Mouse (Mus musculus) limb, embryonic 14.5 days (tissue): Measurements from ENCODE around the gene Ccnc. TPM values are rescaled to one million over a fixed set of nuclear protein-coding genes. Genes with fewer than 3 reads are reported as not detected.

Experiments used
- ATAC-seq: fragments of 200-750 bp; cut with Nextera tagmentation; 2 replicates; pipeline ENCODE4 v1.8.0; 2017; ENCODE audit warnings: low read depth, moderate number of reproducible peaks, moderate TSS enrichment; ENCODE audit not compliant: low FRiP score
- DNase-seq: peaks from one replicate; pipeline ENCODE4 v3.0.0-alpha.2; 2015; ENCODE audit warnings: low spot score
- H3K27ac ChIP-seq: fragments of 300-500 bp; sonication (generic); replicated peaks from 2 replicates; pipeline ENCODE4 v1.5.1; 2014; ENCODE audit warnings: low read depth, mild to moderate bottlenecking, low read length, moderate library complexity, mixed read lengths
- H3K27me3 ChIP-seq: fragments of 300-500 bp; sonication (generic); 2 replicates; pipeline ENCODE4 v1.6.1; 2014; ENCODE audit warnings: low read length, mixed read lengths; ENCODE audit not compliant: control insufficient read depth, insufficient read depth
- H3K36me3 ChIP-seq: fragments of 300-500 bp; sonication (generic); 2 replicates; pipeline ENCODE4 v1.6.1; 2014; ENCODE audit warnings: mild to moderate bottlenecking, low read length, moderate library complexity, mixed read lengths; ENCODE audit not compliant: control insufficient read depth, insufficient read depth
- H3K4me1 ChIP-seq: fragments of 300-500 bp; sonication (generic); 2 replicates; pipeline ENCODE4 v1.6.1; 2014; ENCODE audit warnings: antibody characterized with exemption, low read length, mixed read lengths; ENCODE audit not compliant: control insufficient read depth, insufficient read depth
- H3K4me2 ChIP-seq: fragments of 300-500 bp; sonication (generic); replicated peaks from 2 replicates; pipeline ENCODE4 v1.6.1; 2014; ENCODE audit warnings: low read depth, mild to moderate bottlenecking, low read length, moderate library complexity; ENCODE audit not compliant: severe bottlenecking
- H3K4me3 ChIP-seq: fragments of 300-500 bp; sonication (generic); replicated peaks from 2 replicates; pipeline ENCODE4 v1.5.1; 2014; ENCODE audit warnings: low read length
- H3K9ac ChIP-seq: fragments of 300-500 bp; sonication (generic); 2 replicates; pipeline ENCODE4 v1.6.1; 2014; ENCODE audit warnings: mild to moderate bottlenecking, low read depth, low read length, moderate library complexity; ENCODE audit not compliant: severe bottlenecking
- H3K9me3 ChIP-seq: fragments of 300-500 bp; sonication (generic); 2 replicates; pipeline ENCODE4 v1.6.1; 2016; ENCODE audit warnings: low read length; ENCODE audit not compliant: control insufficient read depth
- POLR2A ChIP-seq: fragments of 200-500 bp; IDR thresholded peaks from 2 replicates; pipeline ENCODE4 v1.8.0; 2012; ENCODE audit warnings: inconsistent platforms, mild to moderate bottlenecking, moderate library complexity, borderline replicate concordance; ENCODE audit not compliant: insufficient read depth, insufficient read length; ENCODE audit errors: extremely low read depth
- WGBS: fragments of 180-500 bp; shearing (Covaris S2); extraction: QIAGEN DNeasy Blood & Tissue Kit; methylation state at CpG from one replicate; pipeline ENCODE4 v1.1.7; 2014; 5-methylcytosine and 5-hydroxymethylcytosine counted together
- polyA plus RNA-seq, 2 experiments: library from polyadenylated mRNA; depleted of rRNA in 1 of 2; stranded (reverse) in 1 of 2; unstranded in 1 of 2; fragments of >200 nt; fragmentation: Nextera tagmentation in 1 of 2; extraction: Ambion mirVana in 1 of 2; gene quantifications; 2 replicates each; pipeline versions ENCODE4 v1.2.1 to v1.2.3; 2012 to 2014

The Ccnc gene
- polyA plus RNA-seq, 2 experiments, result 17.1 to 34.7 TPM

DNA sequence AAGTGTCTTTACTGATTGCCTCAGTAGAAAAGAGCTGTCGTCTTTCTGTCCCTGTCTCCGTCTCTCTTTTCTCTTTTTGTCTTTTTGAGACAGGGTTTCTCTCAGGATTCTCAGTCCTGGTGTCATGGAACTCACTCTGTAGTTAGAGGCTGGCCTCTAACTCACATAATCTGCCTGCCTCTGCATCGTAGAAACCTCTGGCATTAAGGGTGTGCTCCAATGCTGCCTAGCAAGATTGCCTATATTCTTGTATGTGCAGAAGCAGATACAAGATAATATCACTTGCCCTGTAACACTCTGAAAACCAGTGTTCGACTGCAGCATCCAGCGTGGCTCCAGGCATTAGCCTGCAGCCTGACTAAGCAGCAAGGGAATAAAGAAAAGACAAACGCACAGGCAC, 61.4 kb downstream of the Ccnc start:
- Histone ChIP-seq H3K27me3 (no peaks in the 10 kb centered on the region), H3K36me3 (peaks cover 58% of the 10 kb centered on the region)

DNA sequence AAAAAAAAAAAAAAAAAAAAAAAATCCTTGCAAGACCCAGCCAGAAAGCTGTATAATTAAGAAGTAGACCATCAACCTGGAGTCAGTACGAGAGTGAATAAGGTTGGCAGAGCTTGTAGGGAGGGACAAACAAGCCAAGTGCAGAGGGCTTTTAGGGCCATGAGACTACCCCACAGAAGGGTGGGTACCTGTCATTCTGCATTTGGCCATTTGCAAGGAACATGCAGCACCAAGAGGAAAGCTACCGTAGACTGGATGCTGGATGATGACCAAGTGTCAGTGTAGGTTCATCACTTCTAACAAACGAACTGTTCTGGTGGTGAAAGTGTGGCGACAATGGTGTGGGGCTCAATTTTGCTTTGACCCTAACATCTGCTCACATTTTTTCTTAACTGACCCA, 62.3 kb downstream of the Ccnc start:
- Histone ChIP-seq H3K9me3 (no peaks in the 10 kb centered on the region), H3K9ac (no peak overlapping the region), H3K27ac (no peak overlapping the region), H3K4me2 (no peak overlapping the region), H3K4me3 (no peak overlapping the region), H3K27me3 (no peaks in the 10 kb centered on the region), H3K36me3 (peaks cover 49% of the 10 kb centered on the region), H3K4me1 (no peaks in the 10 kb centered on the region)
- no peak for TF ChIP-seq POLR2A
- 93% methylated on average over 4 of the region's 4 CpGs for WGBS
- DNase-seq (no peak), ATAC-seq (no peak)

More for the DNA sequence above, 61.4 kb downstream of the Ccnc start:
- H3K4me2 ChIP-seq, result no peak overlapping the region
- H3K4me1 ChIP-seq, result no peaks in the 10 kb centered on the region
- ATAC-seq (no peak), DNase-seq (no peak)
- TF ChIP-seq POLR2A, result no peak
- no peak overlapping the region for H3K4me3 ChIP-seq
- no peak overlapping the region for H3K9ac ChIP-seq
- WGBS, result 92% methylated on average over 6 of the region's 6 CpGs
- no peak overlapping the region for H3K27ac ChIP-seq
- H3K9me3 ChIP-seq, result no peaks in the 10 kb centered on the region

DNA sequence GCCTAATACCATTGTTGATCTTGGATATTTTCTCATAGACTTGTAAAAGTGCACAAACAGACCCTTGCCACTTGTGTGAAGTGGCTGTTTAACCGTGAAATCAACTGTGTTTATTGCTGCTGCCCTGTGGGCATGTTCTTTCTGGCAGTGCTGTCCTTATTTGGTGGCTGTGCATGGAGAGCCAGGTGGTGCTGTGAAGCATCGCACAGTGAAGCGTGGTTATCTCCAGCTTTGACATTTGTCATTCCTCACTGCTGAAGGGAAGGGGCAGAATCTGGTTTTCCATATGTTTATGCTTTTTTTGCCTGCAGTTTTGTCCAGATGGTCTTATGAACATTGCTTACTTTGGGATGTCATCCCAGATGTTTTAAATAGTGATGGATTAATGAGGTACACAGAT, 66.1 kb downstream of the Ccnc start:
- Histone ChIP-seq H3K27me3 (no peaks in the 10 kb centered on the region), H3K36me3 (peaks cover 41% of the 10 kb centered on the region), H3K9me3 (no peaks in the 10 kb centered on the region), H3K9ac (no peak overlapping the region), H3K4me3 (no peak overlapping the region), H3K4me1 (no peaks in the 10 kb centered on the region), H3K27ac (no peak overlapping the region), H3K4me2 (no peak overlapping the region)
- no peak for TF ChIP-seq POLR2A
- ATAC-seq (no peak), DNase-seq (no peak)
- 50% methylated on average over 3 of the region's 3 CpGs for WGBS

DNA sequence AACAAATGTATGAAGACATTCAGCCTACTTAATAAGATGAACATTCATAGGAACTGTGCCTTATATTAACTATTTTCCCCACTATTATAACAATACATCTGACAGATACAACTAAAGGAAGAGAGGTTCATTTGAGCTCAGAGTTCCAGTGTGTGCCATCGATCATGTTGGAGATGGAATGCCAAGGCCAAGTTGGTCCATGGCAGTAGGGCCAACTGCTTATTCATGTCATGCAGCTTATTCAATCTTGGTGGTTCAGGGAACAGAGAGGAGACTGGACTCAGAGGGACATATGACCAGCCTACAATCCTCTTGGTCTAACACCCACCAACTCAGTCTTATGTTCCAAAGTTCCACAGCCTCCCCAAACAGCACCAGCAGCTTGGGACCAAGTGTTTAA, 73.5 kb downstream of the Ccnc start:
- Histone ChIP-seq H3K4me3 (no peak overlapping the region), H3K4me1 (no peaks in the 10 kb centered on the region), H3K4me2 (no peak overlapping the region), H3K9ac (no peak overlapping the region), H3K27ac (no peak overlapping the region), H3K27me3 (no peaks in the 10 kb centered on the region), H3K9me3 (no peaks in the 10 kb centered on the region), H3K36me3 (peaks cover 74% of the 10 kb centered on the region)
- ATAC-seq, result no peak
- no peak for DNase-seq
- WGBS, result 96% methylated on average over 1 of the region's 1 CpGs
- TF ChIP-seq POLR2A, result no peak

DNA sequence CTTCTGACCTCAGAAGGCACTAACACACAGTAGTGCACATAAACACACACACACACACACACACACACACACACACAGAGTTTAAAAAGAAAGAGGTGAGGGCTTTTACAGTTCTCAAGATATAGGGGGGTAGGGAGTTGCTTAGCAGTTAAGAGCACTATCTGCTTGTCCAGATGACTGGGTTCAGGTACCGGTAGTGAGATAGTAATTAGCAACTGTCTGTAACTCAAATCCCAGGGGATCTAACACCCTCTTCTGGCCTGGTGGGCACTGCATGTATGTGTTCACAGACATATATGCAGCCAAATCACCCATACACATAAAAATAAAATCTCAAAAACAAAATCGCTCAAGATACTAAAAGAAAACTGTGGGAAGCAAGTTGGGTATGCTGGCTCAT, 74.1 kb downstream of the Ccnc start:
- 97% methylated on average over 2 of the region's 2 CpGs for WGBS
- H3K9me3 ChIP-seq, result no peaks in the 10 kb centered on the region

DNA sequence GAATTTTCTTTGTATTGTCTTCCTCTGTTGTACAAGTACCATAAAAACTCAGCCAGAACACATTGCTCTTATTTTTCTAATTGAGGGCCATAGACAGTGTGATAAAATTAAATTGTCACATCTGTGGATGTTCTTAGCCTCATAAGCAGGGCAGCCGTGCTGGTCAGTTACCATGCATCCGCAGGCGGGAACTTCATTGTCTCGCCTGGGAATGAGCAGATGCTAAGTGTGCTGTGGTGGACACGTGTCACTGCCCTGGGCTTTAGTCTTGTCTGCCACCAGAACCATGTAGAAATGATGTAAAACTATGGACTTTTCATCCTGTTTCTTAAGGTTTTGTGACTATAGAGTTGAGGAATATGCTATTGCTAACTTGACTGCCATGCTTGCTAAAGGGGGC, 79.7 kb downstream of the Ccnc start:
- WGBS, result 70% methylated on average over 5 of the region's 5 CpGs
- Histone ChIP-seq H3K9me3 (no peaks in the 10 kb centered on the region), H3K27ac (no peak overlapping the region), H3K4me1 (no peaks in the 10 kb centered on the region), H3K36me3 (peaks cover 67% of the 10 kb centered on the region), H3K9ac (no peak overlapping the region), H3K4me2 (no peak overlapping the region), H3K27me3 (no peaks in the 10 kb centered on the region), H3K4me3 (no peak overlapping the region)
- no peak for TF ChIP-seq POLR2A
- ATAC-seq, result no peak
- DNase-seq, result no peak

More for the DNA sequence above, 74.1 kb downstream of the Ccnc start:
- no peak overlapping the region for H3K9ac ChIP-seq
- no peaks in the 10 kb centered on the region for H3K4me1 ChIP-seq
- TF ChIP-seq POLR2A, result no peak
- H3K4me2 ChIP-seq, result no peak overlapping the region
- H3K27ac ChIP-seq, result no peak overlapping the region
- ATAC-seq, result no peak
- H3K36me3 ChIP-seq, result peaks cover 79% of the 10 kb centered on the region
- H3K27me3 ChIP-seq, result no peaks in the 10 kb centered on the region
- no peak overlapping the region for H3K4me3 ChIP-seq
- no peak for DNase-seq

Other genes starting within 250 kb of the Ccnc start
- gene Prdm13, start 41.7 kb upstream of the Ccnc start, polyA plus RNA-seq (2012; rRNA removed), result not detected in 2 replicates
- gene Prdm13, start 41.7 kb upstream of the Ccnc start, polyA plus RNA-seq (2014; fragmentation: Nextera tagmentation; extraction: Ambion mirVana), result not detected in 2 replicates
- 11.3 and 12.0 TPM in 2 replicates for gene Usp45, start 39.5 kb downstream of the Ccnc start, polyA plus RNA-seq (2012; rRNA removed)
- gene Usp45, start 39.5 kb downstream of the Ccnc start, polyA plus RNA-seq (2014; fragmentation: Nextera tagmentation; extraction: Ambion mirVana), result 9.2 and 10.0 TPM in 2 replicates
- gene Tstd3, start 39.5 kb downstream of the Ccnc start, polyA plus RNA-seq (2012; rRNA removed), result 2.9 and 3.8 TPM in 2 replicates
- gene Tstd3, start 39.5 kb downstream of the Ccnc start, polyA plus RNA-seq (2014; fragmentation: Nextera tagmentation; extraction: Ambion mirVana), result 6.6 and 7.0 TPM in 2 replicates
- gene Pnisr, start 119.9 kb downstream of the Ccnc start, polyA plus RNA-seq (2012; rRNA removed), result 228 and 239 TPM in 2 replicates
- gene Pnisr, start 119.9 kb downstream of the Ccnc start, polyA plus RNA-seq (2014; fragmentation: Nextera tagmentation; extraction: Ambion mirVana), result 133 and 159 TPM in 2 replicates
- gene Coq3, start 152.0 kb downstream of the Ccnc start, polyA plus RNA-seq (2012; rRNA removed), result 5.8 and 6.6 TPM in 2 replicates
- gene Coq3, start 152.0 kb downstream of the Ccnc start, polyA plus RNA-seq (2014; fragmentation: Nextera tagmentation; extraction: Ambion mirVana), result 12.4 TPM in 2 replicates
- 11.5 and 13.6 TPM in 2 replicates for gene Faxc, start 203.6 kb downstream of the Ccnc start, polyA plus RNA-seq (2012; rRNA removed)
- 7.0 and 10.0 TPM in 2 replicates for gene Faxc, start 203.6 kb downstream of the Ccnc start, polyA plus RNA-seq (2014; fragmentation: Nextera tagmentation; extraction: Ambion mirVana)